Mouse (Mus musculus) midbrain, postnatal 0 days (tissue): ENCODE data around the gene Kifc5b. TPM values are rescaled to one million over a fixed set of nuclear protein-coding genes. Genes with fewer than 3 reads are reported as not detected.
A peak's percentile ranks its signal among the peaks of the same experiment; 100 is the strongest.
"Not testable (repeated sequence)": the region's sequence is repeated elsewhere in the genome, so short reads cannot be mapped to it uniquely, and the experiment has no call there.

ENCODE experiments used
- ATAC-seq: fragments of 200-750 bp; cut with Nextera tagmentation; 2 replicates; pipeline ENCODE4 v1.8.0; 2017; ENCODE audit warnings: moderate number of reproducible peaks, mild to moderate bottlenecking, moderate TSS enrichment, moderate library complexity; ENCODE audit not compliant: low FRiP score
- DNase-seq: peaks from one replicate; pipeline ENCODE4 v3.0.0-alpha.2; 2015; ENCODE audit warnings: low spot score
- H3K27ac ChIP-seq: fragments of 300-500 bp; sonication (generic); 2 replicates; pipeline ENCODE4 v1.5.1; 2014; ENCODE audit warnings: low read depth, mild to moderate bottlenecking, low read length, mixed read lengths
- H3K27me3 ChIP-seq: fragments of 300-500 bp; sonication (generic); 2 replicates; pipeline ENCODE4 v1.6.1; 2014; ENCODE audit warnings: low read length, control low read depth, mixed read lengths; ENCODE audit not compliant: insufficient read depth
- H3K36me3 ChIP-seq: fragments of 300-500 bp; sonication (generic); 2 replicates; pipeline ENCODE4 v1.6.1; 2014; ENCODE audit warnings: low read length, control low read depth, mixed read lengths; ENCODE audit not compliant: insufficient read depth
- H3K4me1 ChIP-seq: fragments of 300-500 bp; sonication (generic); 2 replicates; pipeline ENCODE4 v1.6.1; 2014; ENCODE audit warnings: mild to moderate bottlenecking, control low read depth, antibody characterized with exemption, low read length, mixed read lengths; ENCODE audit not compliant: insufficient read depth
- H3K4me2 ChIP-seq: fragments of 300-500 bp; sonication (generic); 2 replicates; pipeline ENCODE4 v1.6.1; 2014; ENCODE audit warnings: low read depth, mild to moderate bottlenecking, low read length, mixed read lengths; ENCODE audit not compliant: poor library complexity, severe bottlenecking
- H3K4me3 ChIP-seq: fragments of 300-500 bp; sonication (generic); 2 replicates; pipeline ENCODE4 v1.5.1; 2014; ENCODE audit warnings: low read depth, mild to moderate bottlenecking, low read length, moderate library complexity
- H3K9ac ChIP-seq: fragments of 300-500 bp; sonication (generic); replicated peaks from 2 replicates; pipeline ENCODE4 v1.6.1; 2014; ENCODE audit warnings: mild to moderate bottlenecking, low read length, moderate library complexity, mixed read lengths; ENCODE audit not compliant: poor library complexity, severe bottlenecking
- H3K9me3 ChIP-seq: fragments of 300-500 bp; sonication (generic); 2 replicates; pipeline ENCODE4 v1.6.1; 2016; ENCODE audit warnings: low read length, control low read depth
- CTCF ChIP-seq: IDR thresholded peaks from 2 replicates; pipeline ENCODE4 v1.5.1; 2016; ENCODE audit warnings: antibody characterized with exemption, mild to moderate bottlenecking
- WGBS: fragments of 180-500 bp; shearing (Covaris S2); extraction: QIAGEN DNeasy Blood & Tissue Kit; methylation state at CpG from one replicate; pipeline ENCODE4 v1.1.7; 2014; 5-methylcytosine and 5-hydroxymethylcytosine counted together
- polyA plus RNA-seq: library from polyadenylated mRNA; unstranded; fragments of >200 nt; fragmentation: Nextera tagmentation; extraction: Ambion mirVana; gene quantifications from 2 replicates; pipeline ENCODE4 v1.2.1, GENCODE M21; 2015
- total RNA-seq: library from RNA; depleted of rRNA; stranded (reverse); fragments of >200 nt; gene quantifications from 2 replicates; pipeline ENCODE4 v1.2.3, GENCODE M21; 2014

The Kifc5b gene
- total and polyA plus RNA-seq, 2 experiments from 2014 or later: 1.9 to 4.7 TPM

GRCm38 (mm10) chr17:26915248-26915647, 1.6 kb upstream of the Kifc5b start:
- Histone ChIP-seq H3K36me3 (no peaks in the 10 kb centered on the region), H3K4me1 (no peaks in the 10 kb centered on the region), H3K9ac (no peak overlapping the region), H3K4me3 (no peak overlapping the region), H3K4me2 (no peak overlapping the region), H3K27ac (no peak overlapping the region), H3K27me3 (no peaks in the 10 kb centered on the region), H3K9me3 (no peaks in the 10 kb centered on the region)
- no peak for TF ChIP-seq CTCF
- DNase-seq: no peak
- ATAC-seq: no peak
- WGBS: 59% methylated on average over 1 of the region's 1 CpGs

DNA sequence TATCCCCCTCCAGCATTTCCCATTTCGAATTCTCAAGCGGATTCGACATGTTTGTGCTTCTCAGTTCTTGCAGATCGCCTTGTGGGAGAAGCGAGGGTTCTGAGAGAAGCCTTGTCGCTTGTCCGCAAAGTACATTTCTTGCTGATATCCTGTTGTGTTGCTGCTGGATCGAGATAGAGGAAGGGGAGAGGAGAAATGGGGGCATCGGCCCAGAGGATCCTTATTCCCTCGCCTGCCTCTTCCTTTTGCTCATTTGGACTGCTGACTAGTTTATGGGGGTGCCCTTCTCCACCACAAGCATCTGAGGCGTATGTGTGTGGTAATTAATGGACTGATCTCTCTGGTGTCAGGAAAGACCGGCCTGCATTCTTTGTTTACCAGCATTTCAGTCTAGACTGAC, 669 bp downstream of the Kifc5b start:
- not testable (repeated sequence) for H3K9ac ChIP-seq, ATAC-seq, H3K27me3 ChIP-seq, H3K27ac ChIP-seq, H3K4me1 ChIP-seq, H3K36me3 ChIP-seq, DNase-seq, H3K9me3 ChIP-seq
- Histone ChIP-seq H3K4me3 (peak overlapping the region; percentile 57), H3K4me2 (peak overlapping the region; percentile 59)
- WGBS: 0% methylated on average over 10 of the region's 12 CpGs

GRCm38 (mm10) chr17:26918343-26918742, 1.5 kb downstream of the Kifc5b start:
- WGBS: 65% methylated on average over 2 of the region's 2 CpGs
- H3K9ac ChIP-seq: no peak overlapping the region
- H3K4me3 ChIP-seq: no peak overlapping the region
- no peak for DNase-seq
- H3K9me3 ChIP-seq: no peaks in the 10 kb centered on the region
- TF ChIP-seq CTCF: no peak
- ATAC-seq: no peak
- H3K36me3 ChIP-seq: no peaks in the 10 kb centered on the region
- no peak overlapping the region for H3K27ac ChIP-seq
- no peaks in the 10 kb centered on the region for H3K4me1 ChIP-seq
- no peaks in the 10 kb centered on the region for H3K27me3 ChIP-seq
- no peak overlapping the region for H3K4me2 ChIP-seq

- not testable (repeated sequence) for H3K4me1 ChIP-seq, H3K27ac ChIP-seq, H3K9me3 ChIP-seq, DNase-seq, H3K4me3 ChIP-seq, H3K9ac ChIP-seq, H3K27me3 ChIP-seq, H3K4me2 ChIP-seq, ATAC-seq, H3K36me3 ChIP-seq
- 84% methylated on average over 2 of the region's 2 CpGs for WGBS
Measured at GRCm38 (mm10) chr17:26919516-26919915, 2.6 kb downstream of the Kifc5b start.

GRCm38 (mm10) chr17:26922368-26922767, 5.5 kb downstream of the Kifc5b start:
- not testable (repeated sequence) for H3K27ac ChIP-seq, DNase-seq, ATAC-seq, H3K36me3 ChIP-seq, H3K4me3 ChIP-seq, H3K9ac ChIP-seq, H3K4me2 ChIP-seq, H3K4me1 ChIP-seq, H3K9me3 ChIP-seq, H3K27me3 ChIP-seq
- WGBS: 94% methylated on average over 5 of the region's 6 CpGs

GRCm38 (mm10) chr17:26925414-26925813, 8.5 kb downstream of the Kifc5b start:
- H3K4me2 ChIP-seq, H3K27ac ChIP-seq, H3K9me3 ChIP-seq, DNase-seq, H3K4me1 ChIP-seq, ATAC-seq, H3K9ac ChIP-seq, H3K36me3 ChIP-seq, H3K4me3 ChIP-seq, H3K27me3 ChIP-seq: not testable (repeated sequence)
- 96% methylated on average over 9 of the region's 9 CpGs for WGBS

- H3K4me3 ChIP-seq, H3K9me3 ChIP-seq, ATAC-seq, DNase-seq, H3K9ac ChIP-seq, H3K27ac ChIP-seq, H3K4me2 ChIP-seq, H3K4me1 ChIP-seq, H3K27me3 ChIP-seq: not testable (repeated sequence)
- WGBS: 70% methylated on average over 7 of the region's 7 CpGs
- peaks cover 17% of the 10 kb centered on the region for H3K36me3 ChIP-seq
- TF ChIP-seq CTCF: peak; percentile 63
Measured at GRCm38 (mm10) chr17:26931795-26932194, 14.9 kb downstream of the Kifc5b start.
